Comparison of ENCODE assay signal across 8 mouse cellular contexts in the genomic region with DNA sequence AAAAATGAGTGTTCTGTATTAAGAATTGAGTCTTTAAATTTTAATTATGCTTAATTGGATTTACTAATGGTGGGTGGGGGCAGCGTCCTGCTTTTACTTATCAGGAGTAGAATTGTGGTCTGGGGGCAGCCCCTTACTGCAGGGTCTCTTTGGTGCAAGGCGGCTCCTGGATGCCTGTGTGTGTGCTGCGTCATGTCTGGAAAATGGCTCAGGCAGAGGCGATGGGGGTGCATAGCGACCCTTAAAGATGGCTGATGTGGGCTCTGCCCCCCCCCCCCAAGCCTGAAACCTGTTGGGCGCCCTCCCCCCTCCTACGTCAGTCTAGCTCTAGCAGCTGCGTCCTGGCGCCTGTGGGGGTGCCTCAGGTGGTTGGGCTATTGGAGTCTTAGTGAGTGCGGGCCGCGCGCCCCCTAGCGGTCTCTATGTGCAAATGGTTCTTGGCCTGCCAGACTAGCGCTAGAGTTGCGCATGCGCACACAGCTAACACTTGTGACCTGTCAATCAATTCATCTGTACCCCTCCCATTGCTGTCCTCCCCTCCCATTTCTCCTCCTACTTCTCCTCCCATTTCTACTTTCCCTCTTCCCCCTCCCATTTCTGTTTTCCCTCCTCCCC. TPM values are rescaled to one million over a fixed set of nuclear protein-coding genes. Genes with fewer than 3 reads are reported as not detected.
DNase-seq lines count a peak whose midpoint lies in the region; ATAC-seq lines count a peak whose summit lies in the region.

No protein-coding gene starts in this region.

- peaks cover 9% of the 10 kb centered on the region; the same call in 1 of the 2 replicates for H3K36me3 ChIP-seq in lung, embryonic 15.5 days

- no peak overlapping the region for H3K9ac ChIP-seq in lung, embryonic 15.5 days

- H3K4me3 ChIP-seq in lung, embryonic 15.5 days = peak overlapping the region; percentile 53

- ATAC-seq in lung, embryonic 15.5 days (ENCODE audit: borderline replicate concordance, extremely low read depth, low FRiP score, low TSS enrichment) = peak; percentile 53

- H3K4me2 ChIP-seq in lung, embryonic 15.5 days = peak overlapping the region; percentile 61

- H3K9me3 ChIP-seq in lung, embryonic 15.5 days = peaks cover 12% of the 10 kb centered on the region; the same call in 1 of the 2 replicates

- WGBS in lung, embryonic 15.5 days = 45% methylated on average over 14 of the region's 17 CpGs

- no peaks in the 10 kb centered on the region for H3K27me3 ChIP-seq in lung, embryonic 15.5 days

- DNase-seq in urinary bladder, postnatal 14 days (ENCODE audit: low spot score) = peak; percentile 29
- no peak for DNase-seq in urinary bladder, postnatal 10 days (ENCODE audit: low spot score)
- peak; percentile 72 to 77 for DNase-seq in cerebellum, postnatal 36 days
- peak; percentile 78 to 92 for DNase-seq in frontal cortex, postnatal 36 days (ENCODE audit: low spot score in 2 of 2)
- DNase-seq in layer of hippocampus, postnatal 14 days (ENCODE audit: low spot score in 2 of 2) = peak; percentile 74 to 83
- peak; percentile 65 for DNase-seq in retina, embryonic 14.5 days (ENCODE audit: low spot score)
- peak; percentile 90 for DNase-seq in yolk sac, embryonic 10.5 days (ENCODE audit: low spot score)

- peaks cover 15% of the 10 kb centered on the region for H3K4me1 ChIP-seq in lung, embryonic 15.5 days

- no peak overlapping the region for H3K27ac ChIP-seq in lung, embryonic 15.5 days

RNA-seq across cellular contexts. Expression of a gene that starts 57.4 kb away (rescaled TPM):
- total RNA-seq in layer of hippocampus, postnatal 14 days (2021) = under 1 TPM; 0.05 to 0.14 TPM
- polyA plus RNA-seq in lung, embryonic 15.5 days (2015; fragmentation: Nextera tagmentation; extraction: Ambion mirVana) = 1.2 and 1.3 TPM in 2 replicates
